Mouse (Mus musculus): ENCODE measurements around the gene Rad51b. TPM values are rescaled to one million over a fixed set of nuclear protein-coding genes. Genes with fewer than 3 reads are reported as not detected.
A peak's percentile ranks its signal among the peaks of the same experiment; 100 is the strongest.

The Rad51b gene
- polyA plus RNA-seq, 1 experiment from 2014 or later: 7.8 TPM

GRCm38 (mm10) chr12:79839096-79839941 lies 542.2 kb downstream of the Rad51b start:
- no peaks in the 10 kb centered on the region for H3K9me3 ChIP-seq
- H3K4me2 ChIP-seq (replicated peaks): no peak overlapping the region
- no peaks in the 10 kb centered on the region for H3K36me3 ChIP-seq
- no peak overlapping the region for H3K4me3 ChIP-seq (replicated peaks)
- ATAC-seq: no peak
- peak overlapping the region; percentile 55 for H3K27ac ChIP-seq
- peaks cover 48% of the 10 kb centered on the region for H3K4me1 ChIP-seq (replicated peaks)
- no peaks in the 10 kb centered on the region for H3K27me3 ChIP-seq (replicated peaks)
- 68% methylated on average over 12 of the region's 12 CpGs for WGBS
- H3K9ac ChIP-seq: no peak overlapping the region

GRCm38 (mm10) chr12:79840465-79840864 lies 543.4 kb downstream of the Rad51b start:
- Histone ChIP-seq H3K9me3 (no peaks in the 10 kb centered on the region), H3K27ac (no peak overlapping the region), H3K4me3 (replicated peaks) (no peak overlapping the region), H3K27me3 (replicated peaks) (no peaks in the 10 kb centered on the region), H3K4me1 (replicated peaks) (peaks cover 51% of the 10 kb centered on the region), H3K9ac (no peak overlapping the region), H3K4me2 (replicated peaks) (no peak overlapping the region), H3K36me3 (no peaks in the 10 kb centered on the region)
- WGBS: 75% methylated on average over 5 of the region's 5 CpGs
- ATAC-seq: no peak

GRCm38 (mm10) chr12:79841248-79841647 lies 544.2 kb downstream of the Rad51b start:
- no peaks in the 10 kb centered on the region for H3K27me3 ChIP-seq (replicated peaks)
- no peak for ATAC-seq
- H3K9me3 ChIP-seq: no peaks in the 10 kb centered on the region
- no peak overlapping the region for H3K4me2 ChIP-seq (replicated peaks)
- 80% methylated on average over 3 of the region's 3 CpGs for WGBS
- H3K36me3 ChIP-seq: no peaks in the 10 kb centered on the region
- peak overlapping the region; percentile 72 for H3K27ac ChIP-seq
- no peak overlapping the region for H3K4me3 ChIP-seq (replicated peaks)
- H3K9ac ChIP-seq: no peak overlapping the region
- peaks cover 52% of the 10 kb centered on the region for H3K4me1 ChIP-seq (replicated peaks)

- WGBS: 18% methylated on average over 7 of the region's 7 CpGs
- Histone ChIP-seq H3K36me3 (no peaks in the 10 kb centered on the region), H3K27ac (peak overlapping the region; percentile 89), H3K4me1 (replicated peaks) (peaks cover 54% of the 10 kb centered on the region), H3K9ac (no peak overlapping the region), H3K27me3 (replicated peaks) (no peaks in the 10 kb centered on the region), H3K4me3 (replicated peaks) (no peak overlapping the region), H3K9me3 (no peaks in the 10 kb centered on the region), H3K4me2 (replicated peaks) (peak overlapping the region; percentile 11)
- ATAC-seq: peak; percentile 86
These were observed 545.2 kb downstream of the Rad51b start for GRCm38 (mm10) chr12:79842319-79842718.

GRCm38 (mm10) chr12:79843002-79843401 lies 545.9 kb downstream of the Rad51b start:
- peak overlapping the region; percentile 11; the same call in 1 of the 2 replicates for H3K4me2 ChIP-seq (replicated peaks)
- peaks cover 47% of the 10 kb centered on the region for H3K4me1 ChIP-seq (replicated peaks)
- H3K4me3 ChIP-seq (replicated peaks): no peak overlapping the region
- 34% methylated on average over 11 of the region's 11 CpGs for whole genome bisulfite sequencing
- no peak overlapping the region for H3K9ac ChIP-seq
- peak; percentile 26; the same call in 1 of the 2 replicates for ATAC-seq
- H3K36me3 ChIP-seq: no peaks in the 10 kb centered on the region
- H3K27ac ChIP-seq: peak overlapping the region; percentile 89
- no peaks in the 10 kb centered on the region for H3K9me3 ChIP-seq
- H3K27me3 ChIP-seq (replicated peaks): no peaks in the 10 kb centered on the region

GRCm38 (mm10) chr12:79843496-79843895 lies 546.4 kb downstream of the Rad51b start:
- 29% methylated on average over 6 of the region's 6 CpGs for WGBS
- no peaks in the 10 kb centered on the region for H3K36me3 ChIP-seq
- H3K4me3 ChIP-seq (replicated peaks): no peak overlapping the region
- H3K27ac ChIP-seq: peak overlapping the region; percentile 89
- no peak overlapping the region for H3K9ac ChIP-seq
- no peaks in the 10 kb centered on the region for H3K9me3 ChIP-seq
- H3K4me2 ChIP-seq (replicated peaks): no peak overlapping the region
- H3K4me1 ChIP-seq (replicated peaks): peaks cover 45% of the 10 kb centered on the region
- ATAC-seq: no peak
- no peaks in the 10 kb centered on the region for H3K27me3 ChIP-seq (replicated peaks)

GRCm38 (mm10) chr12:79846247-79847151 lies 549.4 kb downstream of the Rad51b start:
- no peaks in the 10 kb centered on the region for H3K36me3 ChIP-seq
- H3K9me3 ChIP-seq: no peaks in the 10 kb centered on the region
- peaks cover 39% of the 10 kb centered on the region for H3K4me1 ChIP-seq (replicated peaks)
- no peak for ATAC-seq
- no peaks in the 10 kb centered on the region for H3K27me3 ChIP-seq (replicated peaks)
- no peak overlapping the region for H3K4me3 ChIP-seq (replicated peaks)
- WGBS: 57% methylated on average over 7 of the region's 7 CpGs
- H3K27ac ChIP-seq: peak overlapping the region; percentile 10; the same call in 1 of the 2 replicates
- H3K9ac ChIP-seq: no peak overlapping the region
- H3K4me2 ChIP-seq (replicated peaks): no peak overlapping the region

- Histone ChIP-seq H3K4me2 (replicated peaks) (no peak overlapping the region), H3K9ac (no peak overlapping the region), H3K4me1 (replicated peaks) (peaks cover 21% of the 10 kb centered on the region), H3K4me3 (replicated peaks) (no peak overlapping the region), H3K27ac (peak overlapping the region; percentile 38; the same call in 1 of the 2 replicates), H3K36me3 (no peaks in the 10 kb centered on the region), H3K9me3 (no peaks in the 10 kb centered on the region), H3K27me3 (replicated peaks) (no peaks in the 10 kb centered on the region)
- WGBS: 42% methylated on average over 13 of the region's 13 CpGs
- ATAC-seq: no peak
These were observed 551.5 kb downstream of the Rad51b start for GRCm38 (mm10) chr12:79848539-79848938.

GRCm38 (mm10) chr12:79850021-79850420 lies 552.9 kb downstream of the Rad51b start:
- ATAC-seq: no peak
- 77% methylated on average over 5 of the region's 5 CpGs for WGBS

GRCm38 (mm10) chr12:79851898-79852297 lies 554.8 kb downstream of the Rad51b start:
- Histone ChIP-seq H3K4me2 (replicated peaks) (no peak overlapping the region), H3K27ac (0 out of 2 replicates have a peak overlapping the region, but pooled peaks have one; percentile 1), H3K4me3 (replicated peaks) (no peak overlapping the region), H3K36me3 (no peaks in the 10 kb centered on the region), H3K9me3 (no peaks in the 10 kb centered on the region), H3K9ac (no peak overlapping the region), H3K27me3 (replicated peaks) (no peaks in the 10 kb centered on the region), H3K4me1 (replicated peaks) (peaks cover 20% of the 10 kb centered on the region)
- no peak for ATAC-seq
- WGBS: 93% methylated on average over 8 of the region's 8 CpGs

More at GRCm38 (mm10) chr12:79850021-79850420, 552.9 kb downstream of the Rad51b start:
- Histone ChIP-seq H3K4me3 (replicated peaks) (no peak overlapping the region), H3K4me1 (replicated peaks) (peaks cover 15% of the 10 kb centered on the region), H3K4me2 (replicated peaks) (no peak overlapping the region), H3K27ac (no peak overlapping the region), H3K9ac (no peak overlapping the region), H3K9me3 (no peaks in the 10 kb centered on the region), H3K36me3 (no peaks in the 10 kb centered on the region), H3K27me3 (replicated peaks) (no peaks in the 10 kb centered on the region)

GRCm38 (mm10) chr12:79852606-79853005 lies 555.5 kb downstream of the Rad51b start:
- WGBS: 95% methylated on average over 4 of the region's 4 CpGs
- H3K4me1 ChIP-seq (replicated peaks): peaks cover 22% of the 10 kb centered on the region
- H3K27me3 ChIP-seq (replicated peaks): no peaks in the 10 kb centered on the region

GRCm38 (mm10) chr12:79853901-79854490 lies 556.9 kb downstream of the Rad51b start:
- Histone ChIP-seq H3K9ac (no peak overlapping the region), H3K36me3 (no peaks in the 10 kb centered on the region), H3K4me2 (replicated peaks) (no peak overlapping the region), H3K27me3 (replicated peaks) (no peaks in the 10 kb centered on the region), H3K27ac (peak overlapping the region; percentile 54; the same call in 1 of the 2 replicates), H3K4me3 (replicated peaks) (no peak overlapping the region), H3K4me1 (replicated peaks) (peaks cover 25% of the 10 kb centered on the region), H3K9me3 (no peaks in the 10 kb centered on the region)
- 70% methylated on average over 5 of the region's 5 CpGs for WGBS
- no peak for ATAC-seq

More at GRCm38 (mm10) chr12:79852606-79853005, 555.5 kb downstream of the Rad51b start:
- Histone ChIP-seq H3K4me3 (replicated peaks) (no peak overlapping the region), H3K4me2 (replicated peaks) (no peak overlapping the region), H3K36me3 (no peaks in the 10 kb centered on the region), H3K9me3 (no peaks in the 10 kb centered on the region), H3K27ac (no peak overlapping the region), H3K9ac (no peak overlapping the region)
- no peak for ATAC-seq

Data from intestine, embryonic 15.5 days (tissue).